ENCODE assay signal across 15 mouse cellular contexts in the genomic region with DNA sequence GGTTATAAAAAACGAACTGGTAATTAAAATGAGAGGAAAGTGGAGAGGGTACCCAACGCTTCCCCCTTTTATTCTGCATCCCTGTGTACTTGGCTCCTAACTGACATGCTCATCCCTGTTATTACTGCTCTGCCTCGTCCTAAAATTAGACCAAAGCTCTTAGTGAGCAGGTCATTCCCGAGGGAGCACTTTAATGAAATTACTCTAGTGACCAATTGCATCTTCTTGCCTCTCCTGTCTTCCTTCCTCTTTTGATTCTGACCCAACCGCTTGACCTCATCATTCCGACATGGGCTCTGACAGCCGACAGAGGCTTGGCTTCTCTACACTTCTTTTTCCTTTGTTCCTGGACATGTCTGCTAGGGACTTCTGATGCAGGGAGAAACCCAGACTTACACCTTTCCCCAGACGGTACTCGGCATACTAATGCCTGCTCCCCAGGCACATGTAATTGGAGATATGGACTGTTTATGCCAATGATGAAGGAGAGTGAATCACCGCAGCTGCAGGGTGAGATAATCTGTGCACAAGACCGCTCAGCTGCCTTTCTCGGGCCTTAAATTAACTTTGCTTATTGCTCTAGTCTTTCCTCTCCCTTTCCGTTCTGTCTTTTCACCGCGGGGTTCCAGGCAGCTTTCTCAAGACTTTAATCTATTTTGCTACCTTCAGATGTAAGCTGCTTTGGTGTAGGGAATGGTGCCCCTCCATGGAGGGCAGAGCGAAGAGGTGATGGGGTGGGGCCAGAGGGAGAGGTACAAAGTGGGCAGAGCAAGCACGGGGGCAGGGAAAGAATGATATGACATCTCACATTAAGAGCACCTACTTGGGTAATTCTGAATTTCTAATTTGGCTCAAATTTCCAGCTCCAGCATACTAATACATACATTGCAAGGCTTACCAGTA.
DNase-seq lines count a peak whose midpoint lies in the region; ATAC-seq and TF ChIP-seq lines count a peak whose summit lies in the region.
"Had no signal": no experiment of that assay in that cellular context is flagged by ENCODE, and none has a peak within 500 bp of the region (broad histone marks: within the 10 kb centered on the region; RNA-seq: fewer than 3 reads in every experiment).

No protein-coding gene starts in this region.

- WGBS in hindbrain, embryonic 15.5 days = 49% methylated on average over 17 of the region's 17 CpGs
- 45% methylated on average over 17 of the region's 17 CpGs for WGBS in neural tube, embryonic 14.5 days

- no peak overlapping the region for H3K9ac ChIP-seq in hindbrain, embryonic 15.5 days
- no peak overlapping the region for H3K9ac ChIP-seq in neural tube, embryonic 14.5 days (replicated peaks; ENCODE audit: low read depth, low read length)
- H3K9ac ChIP-seq: liver, postnatal 0 days had no signal

- ATAC-seq in hindbrain, embryonic 15.5 days (ENCODE audit: low FRiP score, low read depth) = peak; percentile 42; the same call in 1 of the 2 replicates
- peak; percentile 63 for ATAC-seq in neural tube, embryonic 14.5 days (ENCODE audit: low read depth)
- ATAC-seq: liver, postnatal 0 days had no signal

- no peaks in the 10 kb centered on the region for H3K36me3 ChIP-seq in hindbrain, embryonic 15.5 days
- no peaks in the 10 kb centered on the region for H3K36me3 ChIP-seq in neural tube, embryonic 14.5 days (ENCODE audit: control insufficient read depth, insufficient read depth, low read length)

- DNase-seq in gastrocnemius, adult 2 months = peak; percentile 23
- DNase-seq in gastrocnemius, postnatal 14 days = no peak
- peak; percentile 71 for DNase-seq in brain, embryonic 14.5 days (ENCODE audit: low read depth)
- DNase-seq in spleen, adult 12 weeks (ENCODE audit: low spot score) = no peak
- no peak for DNase-seq in right cerebral cortex, adult 18-20 months
- DNase-seq: adrenal gland, postnatal 14 days; cerebellum, adult 9-11 months; heart, postnatal 36 days; kidney, adult 11 months; kidney, postnatal 25 days; liver, postnatal 0 days; lung, postnatal 36 days; thymus, adult 2 months had no signal

- peak overlapping the region; percentile 37 for H3K4me3 ChIP-seq in gastrocnemius, adult 2 months
- no peak overlapping the region for H3K4me3 ChIP-seq in hindbrain, embryonic 15.5 days
- no peak overlapping the region for H3K4me3 ChIP-seq in neural tube, embryonic 14.5 days (ENCODE audit: low read depth, low read length)

- H3K4me1 ChIP-seq in hindbrain, embryonic 15.5 days (replicated peaks) = peaks cover 15% of the 10 kb centered on the region
- H3K4me1 ChIP-seq in neural tube, embryonic 14.5 days (ENCODE audit: control insufficient read depth, insufficient read depth, low read length) = no peaks in the 10 kb centered on the region

- peak overlapping the region; percentile 58 for H3K27ac ChIP-seq in gastrocnemius, adult 2 months
- H3K27ac ChIP-seq in hindbrain, embryonic 15.5 days (replicated peaks) = peak overlapping the region; percentile 31; the same call in 1 of the 2 replicates
- no peak overlapping the region for H3K27ac ChIP-seq in neural tube, embryonic 14.5 days (ENCODE audit: low read depth, low read length)

- no peaks in the 10 kb centered on the region for H3K9me3 ChIP-seq in hindbrain, embryonic 15.5 days
- H3K9me3 ChIP-seq in neural tube, embryonic 14.5 days (ENCODE audit: control insufficient read depth, low read length) = no peaks in the 10 kb centered on the region

- no peak overlapping the region for H3K4me2 ChIP-seq in hindbrain, embryonic 15.5 days
- H3K4me2 ChIP-seq in neural tube, embryonic 14.5 days (ENCODE audit: low read depth, low read length) = no peak overlapping the region

- no peak for TF ChIP-seq CTCF in gastrocnemius, adult 2 months (IDR thresholded peaks at IDR 0.05)
- TF ChIP-seq CTCF in brain, embryonic 14.5 days (IDR thresholded peaks at IDR 0.05; ENCODE audit: borderline replicate concordance, extremely low read depth, insufficient read depth, insufficient read length) = no peak

- H3K27me3 ChIP-seq in hindbrain, embryonic 15.5 days = no peaks in the 10 kb centered on the region
- no peaks in the 10 kb centered on the region for H3K27me3 ChIP-seq in neural tube, embryonic 14.5 days (ENCODE audit: control insufficient read depth, insufficient read depth, low read length)

- intact Hi-C loops in gastrocnemius, adult 2 months (cut with DNase I) = no loop called here
- intact Hi-C loops in gastrocnemius, postnatal 14 days (cut with DNase I; ENCODE audit: low total_unique reads) = no loop called here

- no peak for TF ChIP-seq POLR2A in brain, embryonic 14.5 days (IDR thresholded peaks at IDR 0.05; ENCODE audit: borderline replicate concordance, extremely low read depth, insufficient read depth, insufficient read length, poor library complexity, severe bottlenecking)

Comparison
In these comparisons a context has a peak if more than half of its experiments do, and no peak if none do; other contexts are left out.
1. DNase-seq: peak in gastrocnemius, adult 2 months (single experiment) and brain, embryonic 14.5 days (single experiment); none in gastrocnemius, postnatal 14 days (single experiment), spleen, adult 12 weeks (single experiment) and right cerebral cortex, adult 18-20 months (single experiment).